Mouse (Mus musculus): Measurements from ENCODE around the gene Itgad. TPM values are rescaled to one million over a fixed set of nuclear protein-coding genes. Genes with fewer than 3 reads are reported as not detected.

Itgad gene
- 5.5 TPM for polyA plus RNA-seq (2017; shearing (Covaris generic))

DNA sequence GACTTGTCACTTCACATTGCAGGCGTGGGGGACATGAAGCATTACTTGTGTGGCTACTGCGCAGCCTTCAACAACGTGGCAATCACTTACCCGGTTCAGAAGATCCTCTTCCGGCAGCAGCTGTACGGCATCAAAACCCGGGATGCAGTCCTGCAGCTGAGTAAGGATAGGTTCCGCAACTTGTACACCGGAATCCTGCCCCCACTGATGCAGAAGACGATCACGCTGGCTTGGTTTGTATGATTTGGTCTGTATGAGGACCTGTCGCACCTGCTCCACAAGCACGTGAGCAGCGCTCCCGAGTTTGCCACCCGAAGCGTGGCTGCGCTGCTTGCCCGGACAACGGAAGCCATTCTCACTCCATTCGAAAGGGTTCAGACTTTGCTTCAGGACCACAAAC is at the start of gene Itgad:
TSS of gene Itgad (plus strand) at position 301 of the 400 bp plus-strand sequence.

GRCm38 (mm10) chr7:128128741-128129720 is 25.1 kb upstream of the Itgad start, which contains the start of gene Itgax:
Gene Itgax (plus strand): TSS chr7:128129547.

DNA sequence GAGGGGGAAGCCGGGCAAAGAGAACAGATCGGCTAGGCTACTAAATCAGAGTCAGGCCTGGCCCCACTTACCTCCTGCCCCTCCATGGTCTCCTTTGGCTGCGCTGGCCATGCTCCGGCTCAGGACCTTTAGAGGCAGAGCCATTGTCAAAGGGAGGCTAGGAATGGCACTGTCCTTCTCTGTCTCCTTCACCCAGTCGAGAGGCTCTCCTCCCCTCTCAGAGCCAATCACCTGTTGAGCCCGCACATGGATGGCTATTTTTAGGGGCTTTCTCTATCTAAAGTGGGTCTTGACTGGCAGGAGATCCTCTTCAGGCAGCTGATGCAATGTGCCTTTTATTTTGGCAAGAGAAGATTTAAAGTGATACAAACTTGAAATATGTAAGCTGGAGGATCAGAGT is 52.0 kb downstream of the Itgad start, which contains the start of gene Cox6a2:
TSS of gene Cox6a2 (minus strand) at position 236 of the 400 bp plus-strand sequence.

DNA sequence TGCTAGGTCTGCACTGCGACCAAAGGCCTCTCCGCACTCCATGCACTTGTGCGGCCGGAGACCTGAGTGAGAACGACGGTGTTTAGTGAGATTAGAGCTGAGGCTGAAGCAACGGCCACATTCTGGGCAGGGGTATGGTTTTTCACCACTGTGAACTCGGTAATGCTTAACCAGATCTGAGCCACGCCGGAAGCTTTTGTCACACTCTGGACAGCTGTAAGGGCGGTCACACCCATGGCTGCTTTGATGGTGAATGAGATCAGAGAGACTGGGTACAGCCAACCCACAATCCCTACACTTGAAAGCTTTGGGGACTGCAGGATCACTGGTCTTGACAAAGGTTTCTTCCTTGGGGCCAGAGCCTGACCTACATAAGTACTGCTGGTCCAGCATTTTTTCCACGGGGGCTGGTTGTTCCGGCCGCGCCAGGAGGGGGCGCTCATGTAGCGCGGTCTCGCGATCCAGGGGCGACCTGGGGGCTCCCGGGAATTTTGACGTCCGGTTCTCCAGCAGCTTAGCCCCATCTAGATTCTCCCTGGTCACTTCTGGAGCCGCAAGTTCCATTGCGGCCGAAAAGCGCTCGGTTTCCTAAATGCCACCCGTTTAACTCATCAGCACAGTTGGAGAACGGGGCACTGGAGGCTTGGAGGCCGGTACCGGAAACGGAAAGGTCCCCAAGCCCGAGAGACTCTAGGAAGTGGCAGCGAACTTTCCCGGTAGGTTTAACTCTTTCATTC is 82.8 kb downstream of the Itgad start, which contains the start of gene Armc5:
TSS of gene Armc5 (plus strand) at position 487 of the 737 bp plus-strand sequence.

DNA sequence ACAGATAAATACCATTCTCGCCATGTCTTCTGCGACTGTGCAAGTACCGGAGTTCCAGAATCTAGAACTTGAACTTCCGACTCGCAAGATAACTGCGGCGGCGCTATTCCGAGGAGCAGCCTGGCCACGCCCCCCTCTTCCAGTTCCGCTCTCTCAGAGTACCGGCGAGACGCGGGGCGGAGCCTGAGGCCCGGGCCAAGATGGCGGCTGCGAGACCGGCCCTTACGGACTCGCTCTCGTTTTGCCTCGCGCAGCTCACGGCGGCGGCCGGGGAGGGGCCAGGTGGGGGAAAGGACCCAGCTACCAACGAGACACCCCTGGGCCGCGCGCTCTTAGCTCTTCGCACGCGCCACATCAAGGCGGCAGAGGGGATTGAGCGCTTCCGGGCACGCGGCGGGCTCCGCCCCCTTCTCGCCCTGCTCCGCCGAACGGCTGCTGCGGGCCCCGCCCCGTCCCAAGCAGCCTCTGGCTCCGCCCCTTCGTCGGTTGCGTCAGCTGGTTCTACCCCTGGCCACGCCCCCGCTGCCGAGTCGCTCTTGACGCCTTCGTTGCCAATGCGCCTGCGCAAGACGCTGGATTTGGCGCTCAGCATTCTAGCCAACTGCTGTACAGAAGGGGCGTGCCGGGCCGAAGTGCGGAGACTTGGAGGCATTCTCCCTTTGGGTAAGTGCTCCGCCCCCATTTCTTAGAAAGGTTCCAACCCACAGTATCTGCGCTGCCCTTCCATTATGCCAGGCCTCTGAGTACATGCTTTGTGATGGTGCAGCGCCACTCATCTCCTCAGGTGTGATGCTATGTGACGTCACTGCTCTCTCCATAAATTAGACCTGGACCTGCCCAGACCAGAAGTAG is 84.0 kb downstream of the Itgad start, which contains the start of gene 9130023H24Rik:
TSS of gene 9130023H24Rik (minus strand) at position 105 of the 852 bp plus-strand sequence.

GRCm38 (mm10) chr7:128246496-128247391 is 92.6 kb downstream of the Itgad start, which contains the start of gene Tgfb1i1:
Gene Tgfb1i1 (plus strand): TSS chr7:128246812.

DNA sequence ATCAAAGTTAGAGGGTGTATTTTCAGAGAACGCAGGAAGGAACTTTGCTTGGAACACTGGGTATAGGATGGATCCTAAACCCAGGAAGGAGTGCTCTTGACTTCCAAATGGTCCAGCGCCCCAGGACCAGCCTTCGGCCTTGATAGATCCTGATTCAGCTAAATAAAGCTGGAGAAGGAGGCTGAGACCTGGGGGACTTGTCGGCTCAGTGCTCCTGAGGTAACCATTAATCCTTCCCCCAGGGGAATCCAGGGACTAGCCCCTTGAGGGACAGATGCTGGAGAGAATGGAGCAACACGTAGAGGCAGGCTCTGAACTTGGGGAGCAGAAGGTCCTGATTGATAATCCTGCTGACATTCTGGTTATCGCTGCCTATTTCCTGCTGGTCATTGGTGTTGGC is 111.2 kb downstream of the Itgad start, which contains the start of gene Slc5a2:
TSS of gene Slc5a2 (plus strand) at position 247 of the 400 bp plus-strand sequence.

Other genes with a start within 250 kb of the Itgad start
- 49.7 TPM for gene Kat8, start 241.9 kb upstream of the Itgad start, polyA plus RNA-seq (2017; shearing (Covaris generic))
- not detected for gene Prss8, start 224.3 kb upstream of the Itgad start, polyA plus RNA-seq (2017; shearing (Covaris generic))
- 5.0 TPM for gene Prss36, start 207.7 kb upstream of the Itgad start, polyA plus RNA-seq (2017; shearing (Covaris generic))
- gene Fus, start 186.9 kb upstream of the Itgad start, polyA plus RNA-seq (2017; shearing (Covaris generic)): 177 TPM
- 295 TPM for gene Pycard, start 160.5 kb upstream of the Itgad start, polyA plus RNA-seq (2017; shearing (Covaris generic))
- not detected for gene Trim72, start 150.4 kb upstream of the Itgad start, polyA plus RNA-seq (2017; shearing (Covaris generic))
- 0.61 TPM for gene Itgam, start 91.7 kb upstream of the Itgad start, polyA plus RNA-seq (2017; shearing (Covaris generic))
- not detected for gene Gm49368, start 91.7 kb upstream of the Itgad start, polyA plus RNA-seq (2017; shearing (Covaris generic))
- 0.27 TPM for gene Itgax, start 24.8 kb upstream of the Itgad start, polyA plus RNA-seq (2017; shearing (Covaris generic))
- gene Cox6a2, start 52.0 kb downstream of the Itgad start, polyA plus RNA-seq (2017; shearing (Covaris generic)): not detected
- 12.7 TPM for gene Armc5, start 83.0 kb downstream of the Itgad start, polyA plus RNA-seq (2017; shearing (Covaris generic))
- gene 9130023H24Rik, start 83.7 kb downstream of the Itgad start, polyA plus RNA-seq (2017; shearing (Covaris generic)): 2.6 TPM
- 0.88 TPM for gene Tgfb1i1, start 92.4 kb downstream of the Itgad start, polyA plus RNA-seq (2017; shearing (Covaris generic))
- gene Slc5a2, start 111.3 kb downstream of the Itgad start, polyA plus RNA-seq (2017; shearing (Covaris generic)): 0.33 TPM
- gene BC017158, start 143.8 kb downstream of the Itgad start, polyA plus RNA-seq (2017; shearing (Covaris generic)): 22.5 TPM

Measured in inflammation-experienced regulatory T-cells, adult 16 weeks (primary cell).